ENCODE assay signal across 8 mouse cellular contexts in genomic region chr5:69520661-69521278, GRCm38 (mm10). TPM values are rescaled to one million over a fixed set of nuclear protein-coding genes. Genes with fewer than 3 reads are reported as not detected.
A peak's percentile ranks its signal among the peaks of the same experiment; 100 is the strongest.
DNase-seq lines count a peak whose midpoint lies in the region; ATAC-seq and TF ChIP-seq lines count a peak whose summit lies in the region.

No protein-coding gene starts in this region.

- H3K27ac ChIP-seq in MEL (ENCODE audit: control insufficient read depth, low read depth, low read length): no peak overlapping the region
- no peak overlapping the region for H3K27ac ChIP-seq in cerebellum, adult 2 months (ENCODE audit: insufficient read depth, low read length)
- H3K27ac ChIP-seq in lung, embryonic 14.5 days (ENCODE audit: low read depth): no peak overlapping the region

- H3K79me2 ChIP-seq in MEL (ENCODE audit: control insufficient read depth, insufficient read depth, low read length, poor library complexity): no peaks in the 10 kb centered on the region

- peak; percentile 64 for TF ChIP-seq RAD21 in MEL (IDR thresholded peaks at IDR 0.05; ENCODE audit: low read depth, low read length)

- TF ChIP-seq POLR2A in MEL (IDR thresholded peaks at IDR 0.05; ENCODE audit: control insufficient read depth in 1 of 2, insufficient read depth in 1 of 2, low read depth in 1 of 2, low read length in 2 of 2, poor library complexity in 1 of 2): no peak
- TF ChIP-seq POLR2A in cerebellum, adult 2 months (IDR thresholded peaks at IDR 0.05; ENCODE audit: borderline replicate concordance, insufficient read depth, low read length): no peak

- no peaks in the 10 kb centered on the region; a peak in 1 of 4 replicates for H3K36me3 ChIP-seq in MEL (ENCODE audit: control insufficient read depth in 1 of 2, insufficient read depth in 2 of 2, low read length in 2 of 2)
- H3K36me3 ChIP-seq in lung, embryonic 14.5 days (ENCODE audit: insufficient read depth): no peaks in the 10 kb centered on the region

- H3K4me1 ChIP-seq in MEL (ENCODE audit: control insufficient read depth in 1 of 2, insufficient read depth in 2 of 2, low read length in 2 of 2): no peaks in the 10 kb centered on the region
- H3K4me1 ChIP-seq in cerebellum, adult 2 months (ENCODE audit: control insufficient read depth, insufficient read depth, low read length): no peaks in the 10 kb centered on the region
- no peaks in the 10 kb centered on the region for H3K4me1 ChIP-seq in lung, embryonic 14.5 days (ENCODE audit: insufficient read depth)

- H3K27me3 ChIP-seq in MEL (ENCODE audit: control insufficient read depth in 1 of 2, insufficient read depth in 2 of 2, low read length in 2 of 2): no peaks in the 10 kb centered on the region; a peak in 1 of 4 replicates
- H3K27me3 ChIP-seq in cerebellum, adult 2 months (ENCODE audit: control insufficient read depth, insufficient read depth, low read length): no peaks in the 10 kb centered on the region
- H3K27me3 ChIP-seq in lung, embryonic 14.5 days (ENCODE audit: insufficient read depth, low read length): no peaks in the 10 kb centered on the region

- H3K4me2 ChIP-seq in lung, embryonic 14.5 days: no peak overlapping the region

- no peak for TF ChIP-seq EP300 in MEL (IDR thresholded peaks at IDR 0.05; ENCODE audit: low read depth in 1 of 2, low read length in 2 of 2)

- peak; percentile 23 for DNase-seq in heart, adult 8-10 months (ENCODE audit: low spot score)
- DNase-seq in heart, adult 11 months: no peak
- peak; percentile 67 for DNase-seq in MEL (ENCODE audit: low read depth, low spot score)
- peak; percentile 59 to 69 for DNase-seq in cerebellum, adult 2 months
- peak; percentile 47 for DNase-seq in forelimb bud, embryonic 11.5 days (ENCODE audit: low read depth, low spot score)
- peak; percentile 68 to 69 for DNase-seq in kidney, postnatal 4 days
- peak; percentile 89 for DNase-seq in lung, embryonic 14.5 days
- peak; percentile 65 for DNase-seq in right cerebral cortex, adult 18-20 months

- ATAC-seq in lung, embryonic 14.5 days (ENCODE audit: insufficient read depth): peak; percentile 65; the same call in 1 of the 2 replicates

- WGBS in cerebellum, adult 2 months: 31% methylated on average over 7 of the region's 7 CpGs
- WGBS in lung, embryonic 14.5 days: 31% methylated on average over 7 of the region's 7 CpGs

- no peak overlapping the region for H3K4me3 ChIP-seq in MEL (ENCODE audit: control insufficient read depth in 1 of 2, insufficient read depth in 1 of 2, low read depth in 2 of 2, low read length in 2 of 2)
- H3K4me3 ChIP-seq in cerebellum, adult 2 months (replicated peaks; ENCODE audit: insufficient read depth, low read depth, low read length): no peak overlapping the region
- H3K4me3 ChIP-seq in lung, embryonic 14.5 days (ENCODE audit: low read depth, low read length): no peak overlapping the region

- no peak overlapping the region for H3K9ac ChIP-seq in MEL (ENCODE audit: control insufficient read depth, low read depth, low read length, poor library complexity, severe bottlenecking)
- H3K9ac ChIP-seq in lung, embryonic 14.5 days: no peak overlapping the region

- TF ChIP-seq CTCF in MEL (IDR thresholded peaks at IDR 0.05 in 2 of 3, conservative IDR thresholded peaks at IDR 0.05 in 1 of 3; ENCODE audit: control insufficient read depth in 1 of 3, insufficient read depth in 1 of 3, low read depth in 2 of 3, low read length in 3 of 3, poor library complexity in 1 of 3, severe bottlenecking in 1 of 3): peak; percentile 49 to 68 (median 65)
- peak; percentile 71 for TF ChIP-seq CTCF in cerebellum, adult 2 months (IDR thresholded peaks at IDR 0.05; ENCODE audit: borderline replicate concordance, insufficient read depth, low read depth, low read length)
- TF ChIP-seq CTCF in lung, embryonic 14.5 days (IDR thresholded peaks at IDR 0.05; ENCODE audit: low read depth): peak; percentile 73

- H3K9me3 ChIP-seq in MEL (replicated peaks; ENCODE audit: insufficient read depth, low read length): no peaks in the 10 kb centered on the region
- no peaks in the 10 kb centered on the region for H3K9me3 ChIP-seq in lung, embryonic 14.5 days (ENCODE audit: low read depth, low read length)

TF ChIP-seq in MEL, 35 proteins besides CTCF, POLR2A, EP300 and RAD21:
- peak; percentile 77 for TF ChIP-seq SMC3 (IDR thresholded peaks at IDR 0.05; ENCODE audit: low read depth, low read length)
- TF ChIP-seq MXI1 (IDR thresholded peaks at IDR 0.05; ENCODE audit: low read depth, low read length): no peak

RNA-seq across cellular contexts. Expression of gene Yipf7, which starts 21.7 kb away (rescaled TPM):
- total RNA-seq in heart, adult 8-10 months (2022): 100 to 1,000 TPM; 169 to 207 (median 175) TPM
- not detected in 2 replicates for total RNA-seq in MEL (2012; rRNA removed)
- not detected for polyA plus RNA-seq in MEL (2012; ENCODE audit: insufficient read depth in 1 of 2, insufficient read length in 2 of 2, low read depth in 1 of 2, low replicate concordance in 2 of 2, missing spikeins in 1 of 2)
- 0.31 and 1.2 TPM in 2 replicates for polyA plus RNA-seq in cerebellum, adult 2 months (2012; rRNA removed)
- 0.17 and 0.20 TPM in 2 replicates for polyA plus RNA-seq in lung, embryonic 14.5 days (2014; fragmentation: Nextera tagmentation; extraction: Ambion mirVana)

RNA-seq across cellular contexts. Expression of gene Guf1, which starts 36.0 kb away (rescaled TPM):
- 10 to 100 TPM; 24.3 to 29.7 (median 28.2) TPM for total RNA-seq in heart, adult 8-10 months (2022)
- total RNA-seq in MEL (2012; rRNA removed): 16.9 and 19.1 TPM in 2 replicates
- 10 to 100 TPM in 1 of 2 experiments, not detected in 1; 21.2 TPM for polyA plus RNA-seq in MEL (2012; ENCODE audit: insufficient read depth in 1 of 2, insufficient read length in 2 of 2, low read depth in 1 of 2, low replicate concordance in 2 of 2, missing spikeins in 1 of 2)
- polyA plus RNA-seq in cerebellum, adult 2 months (2012; rRNA removed): 29.3 and 30.7 TPM in 2 replicates
- 45.6 and 47.2 TPM in 2 replicates for polyA plus RNA-seq in lung, embryonic 14.5 days (2014; fragmentation: Nextera tagmentation; extraction: Ambion mirVana)
